Mouse (Mus musculus): ENCODE results near the gene Ccdc85b.

Ccdc85b gene

DNA sequence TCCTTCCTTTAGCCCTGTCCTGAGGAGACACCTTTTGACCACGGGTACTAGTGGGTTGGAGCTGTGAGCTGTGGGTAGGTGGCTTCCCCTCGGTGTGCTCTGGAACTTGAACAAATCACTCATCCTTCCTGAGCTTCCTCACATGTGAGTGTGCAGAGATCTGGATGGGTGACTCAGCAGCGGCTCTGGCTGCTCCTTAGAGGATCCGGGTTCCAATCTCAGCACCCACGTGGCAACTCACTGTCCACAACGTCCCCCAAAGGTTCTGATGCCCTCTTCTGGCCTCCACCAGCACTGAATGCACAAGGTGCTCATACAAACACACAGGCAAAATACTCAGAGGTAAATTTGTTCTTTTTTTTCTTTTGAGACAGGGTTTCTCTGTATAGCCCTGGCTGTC, 5.9 kb downstream of the Ccdc85b start:
- no peak for DNase-seq

GRCm38 (mm10) chr19:5449673-5450072, 8.0 kb downstream of the Ccdc85b start:
- DNase-seq = no peak

- no peak for DNase-seq
Observed at GRCm38 (mm10) chr19:5448354-5449150, 9.1 kb downstream of the Ccdc85b start.

GRCm38 (mm10) chr19:5447515-5448353, 10.0 kb downstream of the Ccdc85b start, which contains the start of gene Fosl1:
TSS of gene Fosl1 (plus strand) at chr19:5447547.
- DNase-seq = peak; percentile 78

GRCm38 (mm10) chr19:5445747-5446146, 11.9 kb downstream of the Ccdc85b start:
- DNase-seq = no peak

DNA sequence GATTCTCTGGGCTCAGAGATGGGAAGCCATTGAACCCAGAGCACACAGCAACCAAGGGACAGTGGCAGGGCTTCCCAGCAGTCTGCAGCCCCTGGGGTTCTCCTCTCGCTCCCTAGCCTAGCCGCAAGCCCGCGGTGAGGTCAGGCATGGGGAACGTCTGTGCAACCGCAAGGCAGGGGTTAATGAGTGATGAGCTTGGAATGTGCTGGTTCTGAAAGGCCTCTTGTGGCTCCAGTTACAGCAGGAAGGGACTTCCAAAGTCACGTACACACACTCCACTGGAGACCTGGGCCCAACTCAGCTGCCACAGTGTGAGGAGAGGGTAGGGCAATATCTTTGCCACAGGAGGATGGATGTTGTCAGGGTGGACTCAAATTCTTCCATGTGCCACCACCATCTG, 12.7 kb downstream of the Ccdc85b start:
- DNase-seq = no peak

DNA sequence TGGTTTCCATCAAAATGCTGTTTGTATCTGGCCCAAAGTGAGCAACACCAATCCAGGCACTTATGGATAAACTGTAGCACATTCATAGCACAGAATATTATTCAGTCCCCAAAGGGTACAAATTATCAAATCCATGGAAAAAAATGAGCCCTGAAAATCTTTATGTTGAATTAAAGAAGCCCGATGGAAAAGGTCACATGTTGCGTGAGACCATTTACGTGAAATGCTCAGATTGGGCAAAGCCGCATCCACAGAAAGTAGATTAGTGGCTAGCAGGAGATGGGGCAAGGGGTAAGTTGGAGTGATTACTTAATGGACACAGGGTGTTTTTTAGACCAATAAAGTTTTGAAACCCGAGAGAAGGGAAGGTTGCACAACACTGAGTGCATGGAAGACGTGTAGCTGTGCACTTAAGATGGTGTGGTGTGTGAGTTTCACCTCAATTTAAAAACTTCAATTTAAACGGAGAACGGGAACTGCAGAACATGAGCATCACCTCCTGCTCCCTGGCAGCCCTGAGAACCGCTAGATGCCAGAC, 13.3 kb downstream of the Ccdc85b start:
- no peak for DNase-seq

DNA sequence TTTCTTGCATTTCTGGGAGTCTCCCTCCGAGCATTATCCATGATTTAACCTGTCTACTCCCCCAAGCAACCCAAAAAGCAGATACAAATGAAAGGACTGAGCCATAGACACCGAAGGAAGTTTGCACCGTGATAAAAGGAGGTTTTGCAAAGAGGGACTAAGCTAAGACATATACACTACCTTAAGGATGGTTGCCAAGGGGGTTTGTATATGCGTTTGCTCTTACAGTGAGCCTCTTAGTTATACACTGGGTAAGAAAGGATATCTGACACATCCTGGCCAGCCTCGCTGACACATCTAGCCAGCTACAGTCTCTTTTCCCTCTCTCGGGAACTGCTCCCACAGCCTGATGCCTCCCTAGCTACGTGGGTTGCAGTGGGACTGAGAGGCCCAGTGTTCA, 23.7 kb downstream of the Ccdc85b start:
- DNase-seq = no peak

DNA sequence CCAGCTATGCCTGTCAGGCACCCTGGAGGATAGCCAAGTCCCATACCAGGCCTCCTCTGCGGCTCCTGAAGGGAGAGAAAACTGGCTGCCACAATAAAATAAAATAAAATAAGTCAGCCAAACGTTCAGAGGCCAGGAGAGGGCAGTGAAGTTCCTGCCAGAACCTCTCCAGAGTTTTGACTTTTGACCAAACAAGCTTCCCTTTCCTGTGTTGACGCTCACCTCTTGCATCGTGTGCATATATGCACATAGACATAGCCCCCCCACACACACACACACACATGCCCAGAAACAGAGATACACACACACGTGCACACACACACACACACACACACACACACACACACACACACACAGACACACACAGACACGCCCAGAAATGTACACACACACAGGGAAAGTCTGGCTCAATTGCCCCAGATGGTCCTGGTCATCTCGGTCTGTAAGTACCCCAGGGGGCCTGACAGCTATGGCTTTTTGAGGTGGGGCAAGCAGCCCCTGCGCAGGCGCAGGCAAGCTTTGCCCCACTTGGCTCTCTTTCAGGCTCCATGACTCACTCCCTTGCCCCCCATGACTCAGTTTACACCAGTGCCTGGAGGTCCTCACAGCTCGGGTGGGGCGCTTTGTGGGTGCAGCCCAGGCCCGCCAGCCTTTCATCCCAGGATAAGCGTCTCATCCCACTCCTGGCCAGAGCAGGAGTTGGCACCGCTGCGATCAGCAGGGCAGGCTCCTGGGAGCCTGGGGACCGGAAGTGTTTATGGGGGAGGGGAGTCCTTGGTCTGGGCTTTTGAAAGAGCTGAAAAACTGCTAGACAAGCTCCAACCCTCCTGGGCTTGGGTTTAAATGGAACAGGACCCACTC, 24.5 kb downstream of the Ccdc85b start:
- DNase-seq = peak; percentile 82

DNA sequence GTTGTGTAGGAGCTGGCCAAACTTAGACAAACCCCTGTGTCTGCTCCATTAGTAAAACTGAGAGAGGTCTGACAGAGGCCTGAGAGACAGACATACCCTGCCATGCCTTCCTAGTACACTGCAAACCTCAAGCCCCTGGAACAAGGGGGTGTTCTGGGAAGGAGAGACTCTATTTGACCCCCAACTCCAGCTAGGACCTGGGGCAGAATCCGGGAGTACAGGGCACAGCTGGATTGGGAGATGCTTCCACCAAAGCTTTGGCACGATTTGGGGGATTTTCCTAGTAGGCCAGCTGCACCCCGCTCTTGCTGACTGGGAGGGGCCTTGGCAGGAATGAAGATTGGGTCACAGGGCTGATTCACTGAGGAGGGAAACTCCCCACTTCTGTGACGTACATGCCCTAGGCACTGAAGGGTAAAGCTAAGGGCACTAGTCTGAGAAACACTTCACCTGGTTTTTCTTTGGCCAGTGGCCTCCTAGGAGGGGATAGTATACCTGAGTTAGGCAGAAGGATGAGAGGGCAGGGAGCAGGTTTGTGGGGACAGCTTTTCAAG, 25.7 kb downstream of the Ccdc85b start:
- DNase-seq = peak; percentile 57

DNA sequence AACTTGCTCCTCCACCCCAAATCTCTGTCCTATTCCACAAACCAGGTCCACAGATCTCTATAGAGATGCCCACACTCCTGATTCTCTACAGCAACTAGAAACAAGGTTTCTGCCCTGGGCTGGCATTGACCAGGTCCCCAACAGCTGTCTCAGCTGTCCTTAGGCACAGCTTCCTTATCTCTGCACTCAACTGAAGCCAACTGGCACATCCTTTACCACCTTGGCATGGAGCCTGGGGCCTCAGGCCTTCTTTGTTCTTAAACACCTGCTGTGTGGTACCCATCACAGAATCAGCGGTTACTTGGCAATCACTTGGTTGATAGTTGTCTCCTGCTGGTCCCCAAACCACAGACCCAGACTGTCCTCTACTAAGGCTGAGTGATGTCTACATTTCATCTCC, 27.3 kb downstream of the Ccdc85b start:
- DNase-seq = no peak

GRCm38 (mm10) chr19:5429806-5430205, 27.9 kb downstream of the Ccdc85b start:
- no peak for DNase-seq

GRCm38 (mm10) chr19:5429219-5429618, 28.5 kb downstream of the Ccdc85b start:
- DNase-seq = no peak

DNA sequence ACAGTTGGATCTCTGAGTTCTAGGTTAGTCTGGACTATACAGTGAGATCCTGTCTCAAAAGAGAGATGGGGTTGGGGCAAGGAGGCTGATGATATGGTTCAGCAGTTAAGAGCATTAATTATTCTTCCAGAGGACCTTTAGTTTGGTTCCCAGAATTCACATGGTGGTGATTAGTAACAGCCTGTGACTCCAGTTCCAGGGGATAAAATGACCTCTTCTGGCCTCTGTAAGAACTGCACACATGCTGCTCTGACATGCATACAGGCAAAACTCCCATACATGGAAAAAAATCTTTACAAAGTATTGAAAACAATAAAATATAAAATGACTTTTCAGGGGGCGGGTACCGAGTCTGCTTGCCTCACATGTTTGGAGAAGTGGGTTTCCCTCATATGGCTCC, 29.6 kb downstream of the Ccdc85b start:
- peak; percentile 76 for DNase-seq

DNA sequence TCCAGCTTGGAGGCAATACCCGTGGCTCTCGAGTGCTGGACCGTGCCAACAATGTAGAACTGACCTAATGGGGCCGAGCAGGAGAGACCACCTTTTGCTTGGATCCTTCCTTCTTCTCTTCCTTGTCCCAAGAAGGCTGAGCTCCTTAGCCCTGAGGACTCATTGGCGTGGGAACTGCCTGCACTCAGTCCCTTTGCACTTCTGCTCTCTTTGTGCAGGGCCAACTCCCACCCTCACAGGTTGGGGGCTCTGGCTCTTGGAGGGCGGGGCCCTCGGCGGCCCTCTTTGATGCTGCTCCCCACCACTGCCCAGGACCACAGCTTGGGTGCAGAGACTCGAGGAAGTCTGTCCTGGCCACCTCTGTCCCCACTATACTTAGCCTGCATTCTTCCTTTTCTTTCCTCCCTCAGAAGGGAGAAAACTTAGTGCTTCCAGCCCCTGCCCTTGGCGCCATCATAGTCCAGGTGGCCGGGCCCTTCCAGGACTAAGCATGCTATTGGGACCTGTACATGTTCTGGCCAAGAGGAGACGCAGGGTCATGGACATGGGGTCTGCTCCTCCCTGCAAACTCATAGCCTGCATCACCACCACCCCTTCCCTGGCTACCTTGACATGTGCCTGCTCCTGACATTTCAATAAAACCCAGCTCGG, 30.9 kb downstream of the Ccdc85b start:
- DNase-seq = no peak

DNA sequence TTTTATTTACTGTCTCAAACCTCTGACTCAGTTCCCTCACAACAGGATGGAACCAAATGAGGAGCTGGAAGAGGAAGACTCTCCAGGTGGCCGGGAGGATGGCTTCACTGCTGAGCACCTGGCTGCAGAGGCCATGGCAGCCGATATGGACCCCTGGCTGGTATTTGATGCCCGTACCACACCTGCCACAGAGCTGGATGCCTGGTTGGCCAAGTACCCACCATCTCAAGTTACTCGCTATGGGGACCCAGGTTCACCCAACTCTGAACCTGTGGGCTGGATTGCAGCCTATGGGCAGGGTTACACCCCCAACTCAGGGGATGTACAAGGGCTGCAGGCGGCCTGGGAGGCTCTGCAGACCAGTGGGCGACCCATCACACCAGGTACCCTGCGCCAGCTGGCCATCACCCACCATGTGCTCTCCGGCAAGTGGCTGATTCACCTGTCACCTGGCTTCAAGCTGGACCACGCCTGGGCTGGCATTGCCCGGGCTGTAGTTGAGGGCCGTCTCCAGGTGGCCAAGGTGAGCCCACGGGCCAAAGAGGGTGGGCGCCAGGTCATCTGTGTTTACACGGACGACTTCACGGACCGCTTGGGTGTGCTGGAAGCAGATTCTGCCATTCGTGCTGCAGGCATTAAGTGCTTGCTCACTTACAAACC, 31.7 kb downstream of the Ccdc85b start:
- DNase-seq = no peak

- peak; percentile 95 for DNase-seq
Observed at GRCm38 (mm10) chr19:5424782-5425741, 32.6 kb downstream of the Ccdc85b start, which contains the start of the genes Drap1 and AI837181. TSS of gene Drap1 (minus strand) at chr19:5424979. TSS of gene AI837181 (plus strand) at chr19:5425144.

- peak; percentile 90 for DNase-seq
Observed at GRCm38 (mm10) chr19:5424092-5424781, 33.5 kb downstream of the Ccdc85b start.

DNA sequence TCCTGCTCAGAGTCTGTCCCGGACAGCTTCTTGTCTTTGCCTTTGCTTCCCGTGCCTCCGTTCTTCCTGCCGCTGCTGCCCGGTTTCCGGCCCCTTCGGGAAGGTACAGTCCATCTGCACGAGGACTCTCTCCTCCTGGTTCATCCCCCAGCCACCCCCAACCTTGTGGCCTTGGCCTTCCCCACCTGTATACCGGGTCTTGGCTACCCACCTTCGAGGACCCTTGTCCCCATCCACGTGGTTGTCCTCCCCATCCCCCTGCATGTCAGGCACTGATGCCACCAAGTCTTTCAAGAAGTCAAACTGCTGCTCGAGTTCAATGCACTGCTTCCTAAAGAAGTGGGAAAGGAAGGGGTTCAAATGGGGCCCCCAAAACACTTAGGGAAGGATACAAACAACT, 34.1 kb downstream of the Ccdc85b start:
- no peak for DNase-seq

Data from lung, postnatal 10 days (tissue).